Mouse (Mus musculus): ENCODE data around the gene Neu3. TPM values are rescaled to one million over a fixed set of nuclear protein-coding genes. Genes with fewer than 3 reads are reported as not detected.

The Neu3 gene
- polyA plus RNA-seq, 1 experiment, result 32.1 TPM

DNA sequence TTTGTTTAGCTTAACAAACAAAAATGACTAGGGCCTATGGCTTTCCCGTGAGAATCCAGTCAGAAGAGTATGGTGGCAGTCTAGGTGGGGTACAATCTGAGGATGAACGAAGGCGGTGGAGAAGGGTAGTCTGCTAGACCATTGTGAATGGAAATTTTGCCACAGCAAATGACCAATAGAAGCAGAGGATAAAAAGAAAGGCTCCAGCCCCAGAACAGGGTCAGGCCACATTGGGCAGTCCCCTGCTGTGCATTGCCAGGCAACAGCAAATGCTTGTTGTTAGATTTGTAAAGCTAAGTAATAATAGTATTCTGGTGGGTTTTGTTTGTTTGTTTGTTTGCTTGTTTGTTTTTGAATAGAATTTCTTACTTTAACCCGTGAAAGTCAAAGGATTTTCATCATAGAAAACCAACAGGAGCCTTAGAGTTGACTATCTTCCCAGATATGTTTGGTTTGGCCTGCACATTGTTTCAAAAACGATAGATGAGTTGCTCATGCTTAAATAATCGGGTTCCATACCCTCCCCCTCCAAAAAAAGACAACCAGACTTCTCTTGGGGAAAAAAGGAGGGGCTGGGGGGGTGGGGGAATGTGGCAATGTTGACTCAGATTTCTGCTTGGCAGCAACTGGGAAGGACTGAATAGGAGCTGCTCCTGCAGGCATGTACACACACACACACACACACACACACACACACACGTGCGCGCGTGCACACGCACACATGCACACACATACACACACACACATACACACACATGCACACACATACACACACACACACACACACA is 36.2 kb upstream of the Neu3 start:
- Histone ChIP-seq H3K36me3 (ENCODE audit: control insufficient read depth, insufficient read depth, low read length) (peaks cover 3% of the 10 kb centered on the region), H3K4me1 (replicated peaks; ENCODE audit: control insufficient read depth, insufficient read depth, low read length) (no peaks in the 10 kb centered on the region), H3K4me3 (ENCODE audit: control insufficient read depth, insufficient read depth, low read length) (no peak overlapping the region), H3K27me3 (ENCODE audit: control insufficient read depth, insufficient read depth, low read length) (no peaks in the 10 kb centered on the region), H3K27ac (ENCODE audit: control insufficient read depth, insufficient read depth, low read length) (no peak overlapping the region)
- TF ChIP-seq POLR2A (IDR thresholded peaks at IDR 0.05; ENCODE audit: control insufficient read depth, extremely low read depth, insufficient read depth, low read length, poor library complexity) (no peak), CTCF (IDR thresholded peaks at IDR 0.05; ENCODE audit: borderline replicate concordance, control insufficient read depth, extremely low read depth, insufficient read depth, low read length, poor library complexity) (no peak)
- WGBS, result 94% methylated on average over 11 of the region's 11 CpGs
- DNase-seq, result no peak

DNA sequence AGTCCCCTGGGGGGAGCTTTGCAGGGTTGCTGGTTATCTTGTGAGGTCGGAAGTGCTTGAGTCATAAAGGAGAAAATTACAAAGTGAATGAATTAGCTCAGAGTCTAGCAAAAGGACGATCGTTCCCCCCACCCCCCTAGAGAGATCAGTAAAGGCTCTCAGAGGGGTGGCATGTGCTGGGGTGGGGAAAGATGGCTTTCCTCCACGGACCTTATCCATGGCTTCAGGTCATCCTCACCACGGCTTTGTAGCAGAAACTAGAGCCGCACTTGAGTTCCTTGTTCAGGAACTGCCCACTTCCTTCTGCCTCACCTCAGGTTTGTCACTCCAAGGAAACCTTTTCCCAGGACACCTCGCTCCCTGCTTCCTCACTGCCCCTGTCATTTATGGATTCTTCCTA is 35.1 kb upstream of the Neu3 start, which contains the start of gene Spcs2:
Spcs2 (minus strand) TSS at position 101 of the 400 bp plus-strand sequence.
- Histone ChIP-seq H3K27me3 (ENCODE audit: control insufficient read depth, insufficient read depth, low read length) (no peaks in the 10 kb centered on the region), H3K27ac (ENCODE audit: control insufficient read depth, insufficient read depth, low read length) (no peak within 1 kb of the TSS), H3K4me1 (replicated peaks; ENCODE audit: control insufficient read depth, insufficient read depth, low read length) (no peaks in the 10 kb centered on the region), H3K36me3 (ENCODE audit: control insufficient read depth, insufficient read depth, low read length) (no peaks in the 10 kb centered on the region; the same call in none of the 2 replicates), H3K4me3 (ENCODE audit: control insufficient read depth, insufficient read depth, low read length) (no peak within 1 kb of the TSS)
- 66% methylated on average over 7 of the region's 7 CpGs for WGBS
- DNase-seq, result no peak
- TF ChIP-seq CTCF (IDR thresholded peaks at IDR 0.05; ENCODE audit: borderline replicate concordance, control insufficient read depth, extremely low read depth, insufficient read depth, low read length, poor library complexity), result no peak
- TF ChIP-seq POLR2A (IDR thresholded peaks at IDR 0.05; ENCODE audit: control insufficient read depth, extremely low read depth, insufficient read depth, low read length, poor library complexity), result no peak

DNA sequence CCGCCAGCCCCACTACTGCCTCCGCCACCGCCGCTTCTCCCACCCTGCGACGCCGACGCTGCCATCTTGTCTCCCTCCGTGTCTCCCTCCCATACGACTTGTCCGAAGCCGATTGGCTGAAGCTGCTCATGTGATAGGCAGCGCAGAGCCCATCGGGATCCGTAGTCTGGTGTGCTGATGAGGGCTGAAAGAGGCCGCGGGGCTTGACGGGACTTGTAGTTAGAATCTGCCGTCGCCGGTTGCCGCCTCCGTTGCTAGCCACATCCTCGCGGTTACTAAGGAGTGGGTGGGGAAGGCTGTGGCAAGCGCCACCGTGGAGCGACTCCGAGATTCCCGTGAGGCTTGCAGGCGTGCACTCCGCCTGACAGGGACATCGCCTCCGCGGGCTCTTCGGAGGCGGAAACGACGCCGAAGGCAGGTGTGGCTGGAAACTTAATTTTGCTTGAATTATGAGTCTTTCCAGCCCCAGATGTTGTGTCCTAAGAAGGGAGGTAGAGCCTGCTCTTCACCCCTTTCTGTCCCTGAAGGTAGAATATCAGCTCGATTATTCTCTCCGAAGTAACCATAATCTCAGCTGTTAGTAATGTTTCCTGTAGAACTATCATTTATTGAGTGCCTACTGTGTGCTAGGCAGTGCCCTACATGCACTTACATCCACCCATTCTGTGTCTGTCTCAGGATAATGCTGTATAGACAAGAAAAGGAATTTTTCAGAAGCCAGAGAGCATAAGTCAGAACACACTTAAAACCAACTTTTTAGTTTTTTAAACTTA is 30.8 kb upstream of the Neu3 start, which contains the start of gene Xrra1:
Xrra1 (plus strand) TSS at position 304 of the 773 bp plus-strand sequence.
- TF ChIP-seq POLR2A (IDR thresholded peaks at IDR 0.05; ENCODE audit: control insufficient read depth, extremely low read depth, insufficient read depth, low read length, poor library complexity) (peak; percentile 83), CTCF (IDR thresholded peaks at IDR 0.05; ENCODE audit: borderline replicate concordance, control insufficient read depth, extremely low read depth, insufficient read depth, low read length, poor library complexity) (peak; percentile 45; the same call in 1 of the 2 replicates)
- H3K36me3 ChIP-seq (ENCODE audit: control insufficient read depth, insufficient read depth, low read length), result peaks cover 3% of the 10 kb centered on the region
- no peaks in the 10 kb centered on the region for H3K27me3 ChIP-seq (ENCODE audit: control insufficient read depth, insufficient read depth, low read length)
- peak; percentile 97 for DNase-seq
- peaks cover 13% of the 10 kb centered on the region for H3K4me1 ChIP-seq (replicated peaks; ENCODE audit: control insufficient read depth, insufficient read depth, low read length)
- H3K4me3 ChIP-seq (ENCODE audit: control insufficient read depth, insufficient read depth, low read length), result peak within 1 kb of the TSS; percentile 68
- peak within 1 kb of the TSS; percentile 32 for H3K27ac ChIP-seq (ENCODE audit: control insufficient read depth, insufficient read depth, low read length)
- WGBS, result under 1% methylated on average over 42 of the region's 42 CpGs

DNA sequence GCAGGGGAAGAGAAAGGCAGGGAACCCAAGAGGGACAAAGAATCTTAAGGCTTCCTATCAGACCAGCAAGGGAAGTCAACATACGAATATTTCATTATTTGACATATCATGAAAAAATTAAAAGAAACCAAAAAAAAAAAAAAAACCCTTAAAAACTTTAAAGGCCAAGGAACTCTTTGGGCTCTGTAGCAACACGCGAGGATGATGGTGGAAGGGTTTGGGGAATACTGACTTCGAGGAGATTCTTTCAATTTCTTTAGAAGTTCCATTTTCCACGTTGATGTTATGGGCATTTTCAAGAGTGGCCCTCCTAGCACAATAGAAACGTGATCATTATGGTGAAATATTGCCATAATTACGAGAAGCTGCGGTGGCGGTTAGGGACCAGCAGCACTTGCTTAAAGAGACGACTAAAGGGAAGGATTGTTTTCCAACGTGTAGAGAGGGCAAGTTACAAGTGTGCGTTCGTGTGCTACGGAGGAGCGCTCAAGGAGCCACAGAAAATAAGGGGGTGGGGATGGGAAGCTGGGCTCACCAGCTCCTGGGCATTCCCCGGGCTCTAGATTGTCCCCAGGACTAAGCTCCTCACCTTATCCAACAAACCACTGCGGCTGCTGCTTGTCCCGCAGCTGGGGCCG is 30.1 kb upstream of the Neu3 start:
- peak overlapping the region; percentile 32; the same call in 1 of the 2 replicates for H3K27ac ChIP-seq (ENCODE audit: control insufficient read depth, insufficient read depth, low read length)

DNA sequence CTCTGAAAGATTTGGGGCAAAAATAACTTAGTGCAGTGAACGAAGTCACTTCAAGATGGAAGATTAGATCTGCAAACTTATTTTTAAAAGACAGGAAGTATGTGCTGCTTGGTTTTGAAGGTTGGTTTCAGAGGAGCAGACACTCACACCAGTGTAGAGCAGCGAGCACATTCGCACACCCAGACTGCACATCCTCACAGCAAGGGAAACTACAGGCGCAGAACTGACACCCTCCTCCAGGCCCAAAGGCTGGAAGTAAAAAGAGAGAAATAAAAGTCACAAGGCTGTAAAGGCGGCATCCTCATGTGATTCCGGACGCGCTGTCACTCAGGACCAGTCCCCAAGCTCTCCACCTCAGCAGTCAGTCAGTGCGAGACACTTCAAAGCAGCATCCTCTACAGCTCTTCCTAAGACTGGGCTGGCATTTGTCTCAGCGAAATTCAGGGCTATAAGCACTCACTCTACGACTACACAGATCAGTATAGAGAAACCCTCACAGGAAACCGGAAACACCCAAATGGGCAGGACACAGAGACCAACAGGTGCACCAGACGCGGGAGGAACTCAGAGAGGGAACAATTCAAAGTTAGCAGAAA is 28.1 kb upstream of the Neu3 start:
- TF ChIP-seq POLR2A (IDR thresholded peaks at IDR 0.05; ENCODE audit: control insufficient read depth, extremely low read depth, insufficient read depth, low read length, poor library complexity), result no peak
- no peak for TF ChIP-seq CTCF (IDR thresholded peaks at IDR 0.05; ENCODE audit: borderline replicate concordance, control insufficient read depth, extremely low read depth, insufficient read depth, low read length, poor library complexity)
- peaks cover 10% of the 10 kb centered on the region for H3K36me3 ChIP-seq (ENCODE audit: control insufficient read depth, insufficient read depth, low read length)
- WGBS, result 16% methylated on average over 14 of the region's 14 CpGs
- H3K4me1 ChIP-seq (replicated peaks; ENCODE audit: control insufficient read depth, insufficient read depth, low read length), result peaks cover 16% of the 10 kb centered on the region
- H3K27ac ChIP-seq (ENCODE audit: control insufficient read depth, insufficient read depth, low read length), result peak overlapping the region; percentile 88
- H3K4me3 ChIP-seq (ENCODE audit: control insufficient read depth, insufficient read depth, low read length), result peak overlapping the region; percentile 29
- peak; percentile 62 for DNase-seq
- no peaks in the 10 kb centered on the region for H3K27me3 ChIP-seq (ENCODE audit: control insufficient read depth, insufficient read depth, low read length)

More for the DNA sequence above, 30.1 kb upstream of the Neu3 start:
- Histone ChIP-seq H3K36me3 (ENCODE audit: control insufficient read depth, insufficient read depth, low read length) (peaks cover 10% of the 10 kb centered on the region), H3K27me3 (ENCODE audit: control insufficient read depth, insufficient read depth, low read length) (no peaks in the 10 kb centered on the region), H3K4me3 (ENCODE audit: control insufficient read depth, insufficient read depth, low read length) (peak overlapping the region; percentile 68), H3K4me1 (replicated peaks; ENCODE audit: control insufficient read depth, insufficient read depth, low read length) (peaks cover 13% of the 10 kb centered on the region)
- under 1% methylated on average over 19 of the region's 19 CpGs for WGBS
- DNase-seq, result no peak
- TF ChIP-seq CTCF (IDR thresholded peaks at IDR 0.05; ENCODE audit: borderline replicate concordance, control insufficient read depth, extremely low read depth, insufficient read depth, low read length, poor library complexity) (no peak), POLR2A (IDR thresholded peaks at IDR 0.05; ENCODE audit: control insufficient read depth, extremely low read depth, insufficient read depth, low read length, poor library complexity) (no peak)

All from thymus, adult 2 months (tissue).